Mouse (Mus musculus) ES-Bruce4 (cell line): ENCODE measurements at regions not wholly inside any gene's neighbourhood (a gene's known extent, or its start where the extent isn't known, plus 50 kb on each side); places are given as distances from the start of the nearest gene placed in this dataset.

Experiments
- CTCF ChIP-seq: IDR thresholded peaks from one replicate; pipeline ENCODE4 v1.8.1; 2011; ENCODE audit warnings: low read depth, low read length
- EP300 ChIP-seq: IDR thresholded peaks from 2 replicates; pipeline ENCODE4 v1.6.1; 2011; ENCODE audit warnings: low read depth, low read length; ENCODE audit not compliant: insufficient read depth
- POLR2A ChIP-seq: IDR thresholded peaks from one replicate; pipeline ENCODE4 v1.8.1; 2011; ENCODE audit warnings: low read length; ENCODE audit not compliant: insufficient read depth

DNA sequence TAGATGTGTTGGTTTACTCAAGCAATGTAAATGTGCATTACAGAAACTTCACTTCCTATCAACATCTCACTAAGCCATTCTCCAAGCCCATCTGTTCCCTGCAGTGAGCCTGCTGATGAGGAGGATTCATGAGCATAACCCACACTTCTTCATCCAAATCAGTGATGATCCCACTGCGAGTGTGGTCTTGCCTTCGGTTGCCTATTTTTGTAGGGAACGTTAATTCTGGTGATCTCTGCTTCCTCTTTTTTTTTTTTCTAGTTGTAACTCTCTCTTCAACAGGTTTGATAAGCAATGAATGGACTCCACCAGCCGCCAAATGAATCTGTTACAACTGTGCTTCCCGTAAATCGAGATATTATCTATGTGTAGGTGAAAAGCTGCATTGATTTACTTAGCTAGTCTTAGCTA is 509.9 kb downstream of the Pdha2 start:
- no peak for TF ChIP-seq CTCF
- TF ChIP-seq EP300, result no peak
- no peak for TF ChIP-seq POLR2A
